Mouse (Mus musculus) liver, embryonic 14 days (tissue): ENCODE results near the gene Grk2. TPM values are rescaled to one million over a fixed set of nuclear protein-coding genes. Genes with fewer than 3 reads are reported as not detected.

Source experiments
- polyA plus RNA-seq: library from polyadenylated mRNA; depleted of rRNA; stranded (reverse); fragments of >200 nt; gene quantifications from 2 replicates; pipeline ENCODE4 v1.2.3, GENCODE M21; 2012; rRNA removed

Grk2 gene
- polyA plus RNA-seq = 28.2 and 29.9 TPM in 2 replicates

DNA sequence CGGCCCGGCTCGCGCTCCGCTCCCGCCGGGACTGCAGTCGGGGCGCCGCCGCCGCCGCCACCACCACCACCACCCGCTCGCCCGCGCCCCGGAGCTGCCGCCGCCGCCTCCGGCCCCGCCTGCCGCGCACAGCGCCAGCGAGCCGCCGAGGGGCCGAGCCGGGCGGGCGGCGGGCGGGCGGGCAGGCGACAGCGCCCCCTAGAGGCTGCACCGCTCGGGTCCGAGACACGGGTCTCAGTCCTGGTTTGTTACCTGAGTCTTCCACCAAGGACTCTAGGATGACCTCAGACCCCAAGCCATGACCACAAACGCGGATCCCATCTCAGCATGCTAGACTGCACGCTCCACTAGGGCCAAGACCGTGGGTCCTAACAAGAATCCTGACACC is at the start of gene Grk2:
Gene Grk2, minus strand, starts transcription at position 33 of the 388 bp plus-strand sequence.

DNA sequence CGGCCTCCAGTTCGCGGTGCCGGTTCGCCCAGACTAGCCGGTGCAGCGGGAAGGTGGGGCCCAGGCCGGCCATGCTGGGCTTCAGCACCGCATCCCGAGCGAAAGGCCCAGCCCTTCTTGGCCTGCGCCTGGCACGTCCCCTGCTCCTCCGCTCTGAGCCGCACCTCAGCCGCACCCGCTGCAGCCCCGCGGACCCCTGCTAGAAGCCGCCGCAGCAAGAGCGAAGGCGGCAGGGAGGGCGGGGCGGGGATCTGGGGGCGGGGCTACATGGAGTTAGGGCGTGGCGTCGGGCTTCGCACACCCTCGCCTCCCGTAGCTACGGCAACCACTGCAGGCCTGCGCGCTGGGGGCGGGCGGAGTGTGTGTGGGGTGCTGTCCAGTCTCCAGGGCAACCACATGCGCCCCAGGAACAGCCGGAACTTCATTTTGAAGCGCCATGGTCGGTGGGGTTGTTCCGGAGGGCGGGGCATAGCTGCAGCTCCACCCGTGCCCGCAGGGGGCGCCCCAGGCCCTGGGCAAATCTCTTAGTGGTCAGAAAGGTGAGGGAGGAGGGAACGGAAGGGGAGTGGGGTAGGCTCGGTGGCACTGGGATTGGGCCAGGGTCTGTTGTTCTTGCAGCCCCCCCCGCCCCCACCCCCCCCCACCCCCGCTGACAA is 23.0 kb downstream of the Grk2 start, which contains the start of gene Ankrd13d:
Gene Ankrd13d, minus strand, starts transcription at position 240 of the 656 bp plus-strand sequence.

DNA sequence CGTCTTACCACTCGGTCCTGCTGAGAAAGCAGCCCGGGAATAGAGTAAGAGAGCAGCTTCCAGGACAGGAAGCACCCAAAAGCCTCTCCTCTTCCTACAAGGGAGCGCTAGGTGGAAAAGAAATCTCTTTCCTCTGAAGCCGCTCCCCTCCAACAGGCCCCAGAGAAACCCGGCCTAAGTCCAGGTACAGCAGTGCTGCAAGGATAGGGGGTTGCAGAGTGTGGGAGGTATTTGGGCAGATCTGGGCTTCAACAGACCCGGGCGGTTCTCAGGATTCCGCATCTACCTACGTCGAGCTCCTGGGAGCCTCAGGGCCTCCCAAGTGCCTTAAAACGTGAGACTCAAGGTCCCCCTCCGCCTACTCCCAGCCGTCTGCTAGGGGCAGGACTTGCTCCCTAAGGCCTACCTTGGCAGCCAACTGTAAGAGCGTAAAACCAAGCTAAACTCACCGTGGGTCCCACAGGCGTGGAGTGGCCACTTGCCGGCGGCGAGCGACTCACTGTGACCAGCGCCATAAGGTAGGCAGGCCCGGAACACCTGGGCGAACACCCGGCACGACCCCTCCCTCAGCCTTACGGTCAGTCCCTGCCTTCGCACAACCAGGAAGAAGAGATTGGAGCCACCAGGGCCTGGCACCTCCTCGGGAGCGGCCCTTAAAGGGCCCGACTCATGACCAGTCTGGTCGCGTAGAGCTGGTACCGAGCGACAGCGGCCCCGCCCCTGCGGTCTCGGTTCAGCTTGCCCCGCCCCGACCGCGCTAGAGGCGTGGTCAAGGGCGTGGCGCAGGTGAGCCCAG is 37.3 kb downstream of the Grk2 start, which contains the start of gene Ssh3:
Gene Ssh3, minus strand, starts transcription at position 615 of the 796 bp plus-strand sequence.

Other genes with a start within 250 kb of the Grk2 start
- gene Gstp3, start 246.7 kb downstream of the Grk2 start, polyA plus RNA-seq = 54.9 and 71.8 TPM in 2 replicates
- gene Cabp2, start 224.6 kb downstream of the Grk2 start, polyA plus RNA-seq = 0.23 and 0.25 TPM in 2 replicates
- 46.8 and 54.8 TPM in 2 replicates for gene Cdk2ap2, start 209.0 kb downstream of the Grk2 start, polyA plus RNA-seq
- 5.4 and 6.1 TPM in 2 replicates for gene Pitpnm1, start 206.2 kb downstream of the Grk2 start, polyA plus RNA-seq
- 36.6 and 38.9 TPM in 2 replicates for gene Aip, start 180.4 kb downstream of the Grk2 start, polyA plus RNA-seq
- gene Gpr152, start 166.4 kb downstream of the Grk2 start, polyA plus RNA-seq = not detected in 2 replicates
- gene Cabp4, start 162.2 kb downstream of the Grk2 start, polyA plus RNA-seq = 0.08 and 0.10 TPM in 2 replicates
- gene Coro1b, start 157.6 kb downstream of the Grk2 start, polyA plus RNA-seq = 50.4 and 60.2 TPM in 2 replicates
- 12.2 and 12.5 TPM in 2 replicates for gene Ptprcap, start 152.6 kb downstream of the Grk2 start, polyA plus RNA-seq
- gene Rps6kb2, start 142.9 kb downstream of the Grk2 start, polyA plus RNA-seq = 16.1 and 20.9 TPM in 2 replicates
- 0.32 and 0.41 TPM in 2 replicates for gene Carns1, start 130.7 kb downstream of the Grk2 start, polyA plus RNA-seq
- 2.6 and 3.0 TPM in 2 replicates for gene Tbc1d10c, start 114.9 kb downstream of the Grk2 start, polyA plus RNA-seq
- 200 and 246 TPM in 2 replicates for gene Ppp1ca, start 114.2 kb downstream of the Grk2 start, polyA plus RNA-seq
- gene Rad9a, start 104.6 kb downstream of the Grk2 start, polyA plus RNA-seq = 18.8 and 20.8 TPM in 2 replicates
- 0.97 and 1.0 TPM in 2 replicates for gene Clcf1, start 92.0 kb downstream of the Grk2 start, polyA plus RNA-seq
- not detected in 2 replicates for gene AC109138.7, start 91.9 kb downstream of the Grk2 start, polyA plus RNA-seq
- 12.3 and 14.6 TPM in 2 replicates for gene Pold4, start 74.3 kb downstream of the Grk2 start, polyA plus RNA-seq
- 2.1 and 2.8 TPM in 2 replicates for gene Ssh3, start 37.0 kb downstream of the Grk2 start, polyA plus RNA-seq
- 0.88 and 1.0 TPM in 2 replicates for gene Ankrd13d, start 23.1 kb downstream of the Grk2 start, polyA plus RNA-seq
- gene Kdm2a, start 92.1 kb upstream of the Grk2 start, polyA plus RNA-seq = 16.2 and 19.1 TPM in 2 replicates
- gene Rhod, start 133.2 kb upstream of the Grk2 start, polyA plus RNA-seq = 3.9 and 4.1 TPM in 2 replicates
- 0.12 and 0.22 TPM in 2 replicates for gene Syt12, start 171.2 kb upstream of the Grk2 start, polyA plus RNA-seq
- 0.03 and 0.05 TPM in 2 replicates for gene 2010003K11Rik, start 192.4 kb upstream of the Grk2 start, polyA plus RNA-seq
- gene Pcx, start 204.2 kb upstream of the Grk2 start, polyA plus RNA-seq = 12.0 and 17.3 TPM in 2 replicates